Mouse (Mus musculus): Measurements from ENCODE around the gene Emc3. TPM values are rescaled to one million over a fixed set of nuclear protein-coding genes. Genes with fewer than 3 reads are reported as not detected.

Emc3 gene
- polyA plus RNA-seq, 1 experiment from 2014 or later, result 111 TPM

DNA sequence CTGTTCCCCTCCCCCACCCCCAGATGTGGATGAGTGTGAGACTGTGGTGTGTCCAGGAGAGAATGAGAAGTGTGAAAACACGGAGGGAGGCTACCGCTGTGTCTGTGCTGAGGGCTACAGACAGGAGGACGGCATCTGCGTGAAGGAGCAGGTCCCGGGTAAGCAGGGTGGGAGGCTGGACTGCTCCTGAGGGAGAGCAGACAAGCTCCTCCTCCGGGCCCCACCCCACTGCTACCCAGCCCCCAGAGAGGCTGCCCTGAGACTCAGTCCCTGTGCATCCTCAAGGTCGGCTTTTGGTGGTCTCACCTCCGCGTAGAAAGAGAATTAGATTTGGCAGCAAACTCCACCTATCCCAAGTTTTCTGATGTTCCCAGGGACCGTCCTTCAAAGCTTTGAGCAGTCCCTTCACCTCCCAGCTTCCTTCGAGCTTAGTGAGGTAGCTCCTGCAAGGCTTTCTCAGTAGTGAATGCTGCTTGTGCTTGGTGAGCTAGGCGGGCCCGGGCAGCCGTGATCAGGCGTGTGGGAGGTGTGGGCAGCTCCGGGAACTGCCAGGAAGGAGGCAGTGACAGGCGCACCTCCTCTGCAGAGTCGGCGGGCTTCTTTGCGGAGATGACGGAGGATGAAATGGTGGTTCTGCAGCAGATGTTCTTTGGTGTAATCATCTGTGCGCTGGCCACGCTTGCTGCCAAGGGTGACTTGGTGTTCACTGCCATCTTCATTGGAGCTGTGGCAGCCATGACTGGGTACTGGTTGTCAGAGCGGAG, 39.2 kb downstream of the Emc3 start:
- H3K4me3 ChIP-seq (replicated peaks), result no peak overlapping the region
- no peak overlapping the region for H3K4me2 ChIP-seq
- H3K27ac ChIP-seq, result no peak overlapping the region
- H3K4me1 ChIP-seq, result peaks cover 21% of the 10 kb centered on the region
- H3K9me3 ChIP-seq (replicated peaks), result no peaks in the 10 kb centered on the region
- peaks cover 25% of the 10 kb centered on the region for H3K27me3 ChIP-seq
- WGBS, result 73% methylated on average over 24 of the region's 24 CpGs
- H3K9ac ChIP-seq, result no peak overlapping the region
- H3K36me3 ChIP-seq, result peaks cover 55% of the 10 kb centered on the region
- no peak for ATAC-seq (replicated peaks; ENCODE audit: low FRiP score)

DNA sequence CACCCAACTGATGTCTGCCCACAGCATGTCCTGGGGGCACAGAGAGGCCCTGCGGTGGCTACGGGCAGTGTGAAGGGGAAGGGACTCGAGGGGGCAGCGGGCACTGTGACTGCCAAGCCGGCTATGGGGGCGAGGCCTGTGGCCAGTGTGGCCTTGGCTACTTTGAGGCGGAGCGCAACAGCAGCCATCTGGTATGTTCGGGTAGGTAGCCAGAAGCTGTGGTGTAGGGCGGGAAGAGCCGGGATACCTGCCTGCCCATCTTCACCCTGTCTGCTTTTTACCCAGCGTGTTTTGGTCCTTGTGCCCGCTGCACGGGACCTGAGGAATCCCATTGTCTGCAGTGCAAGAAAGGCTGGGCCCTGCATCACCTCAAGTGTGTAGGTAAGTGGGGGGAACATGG, 42.0 kb downstream of the Emc3 start:
- no peaks in the 10 kb centered on the region for H3K9me3 ChIP-seq (replicated peaks)
- H3K4me1 ChIP-seq, result peaks cover 12% of the 10 kb centered on the region
- no peak overlapping the region for H3K4me3 ChIP-seq (replicated peaks)
- 94% methylated on average over 14 of the region's 14 CpGs for WGBS
- no peak overlapping the region for H3K27ac ChIP-seq
- H3K4me2 ChIP-seq, result no peak overlapping the region
- no peak for ATAC-seq (replicated peaks; ENCODE audit: low FRiP score)
- H3K36me3 ChIP-seq, result peaks cover 55% of the 10 kb centered on the region
- H3K27me3 ChIP-seq, result peaks cover under 1% of the 10 kb centered on the region; the same call in 1 of the 2 replicates
- H3K9ac ChIP-seq, result no peak overlapping the region

DNA sequence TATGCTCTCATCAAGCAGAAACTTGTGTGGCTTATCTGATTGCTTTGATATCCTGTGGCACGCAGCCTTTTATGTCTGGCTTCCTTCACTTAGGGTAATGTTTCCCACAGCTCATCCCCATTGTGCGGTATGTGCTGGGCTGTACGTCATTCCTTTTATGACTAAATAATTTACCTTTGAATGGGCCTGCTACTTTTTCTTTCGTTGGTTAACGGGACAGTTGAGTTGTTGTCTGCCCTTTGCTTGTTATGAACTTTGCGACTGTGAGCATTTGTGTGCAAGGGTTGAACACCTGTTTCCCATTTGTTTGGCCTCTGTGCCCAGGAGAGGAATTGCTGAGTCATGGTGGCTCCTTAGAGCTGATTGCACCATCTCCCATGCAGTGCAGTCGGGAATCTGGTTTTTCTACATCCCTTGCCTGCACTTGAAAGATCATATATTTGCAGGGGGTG, 44.3 kb downstream of the Emc3 start:
- Histone ChIP-seq H3K36me3 (peaks cover 46% of the 10 kb centered on the region), H3K27ac (no peak overlapping the region), H3K9me3 (replicated peaks) (no peaks in the 10 kb centered on the region), H3K9ac (no peak overlapping the region), H3K4me3 (replicated peaks) (no peak overlapping the region), H3K4me2 (no peak overlapping the region), H3K27me3 (peaks cover 7% of the 10 kb centered on the region), H3K4me1 (peaks cover 26% of the 10 kb centered on the region)
- ATAC-seq (replicated peaks; ENCODE audit: low FRiP score), result no peak
- WGBS, result 47% methylated on average over 7 of the region's 7 CpGs

DNA sequence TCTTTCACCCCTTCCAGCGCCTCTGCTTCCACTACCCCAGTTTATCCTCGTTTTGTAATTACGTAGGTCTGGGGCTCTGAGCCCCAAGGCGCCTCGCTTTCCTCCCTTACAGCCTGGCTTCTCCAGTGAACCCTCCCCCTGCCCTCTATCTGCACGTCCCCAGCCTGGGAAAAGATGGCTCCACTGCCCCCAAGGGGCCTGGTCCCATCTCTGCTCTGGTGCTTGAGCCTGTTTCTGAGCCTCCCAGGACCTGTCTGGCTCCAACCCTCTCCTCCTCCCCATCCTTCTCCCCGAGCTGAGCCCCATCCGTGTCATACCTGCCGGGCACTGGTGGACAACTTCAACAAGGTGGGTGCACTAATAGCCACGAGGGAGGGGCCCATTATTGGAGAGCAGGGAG, 47.7 kb downstream of the Emc3 start:
- Histone ChIP-seq H3K36me3 (peaks cover 13% of the 10 kb centered on the region; the same call in 1 of the 2 replicates), H3K4me1 (peaks cover 41% of the 10 kb centered on the region), H3K27ac (peak overlapping the region; percentile 88), H3K4me3 (replicated peaks) (peak overlapping the region; percentile 65), H3K27me3 (peaks cover 22% of the 10 kb centered on the region), H3K9me3 (replicated peaks) (no peaks in the 10 kb centered on the region), H3K9ac (peak overlapping the region; percentile 62), H3K4me2 (peak overlapping the region; percentile 92)
- WGBS, result 7% methylated on average over 10 of the region's 10 CpGs
- peak; percentile 47; the same call in 1 of the 2 replicates for ATAC-seq (replicated peaks; ENCODE audit: low FRiP score)

DNA sequence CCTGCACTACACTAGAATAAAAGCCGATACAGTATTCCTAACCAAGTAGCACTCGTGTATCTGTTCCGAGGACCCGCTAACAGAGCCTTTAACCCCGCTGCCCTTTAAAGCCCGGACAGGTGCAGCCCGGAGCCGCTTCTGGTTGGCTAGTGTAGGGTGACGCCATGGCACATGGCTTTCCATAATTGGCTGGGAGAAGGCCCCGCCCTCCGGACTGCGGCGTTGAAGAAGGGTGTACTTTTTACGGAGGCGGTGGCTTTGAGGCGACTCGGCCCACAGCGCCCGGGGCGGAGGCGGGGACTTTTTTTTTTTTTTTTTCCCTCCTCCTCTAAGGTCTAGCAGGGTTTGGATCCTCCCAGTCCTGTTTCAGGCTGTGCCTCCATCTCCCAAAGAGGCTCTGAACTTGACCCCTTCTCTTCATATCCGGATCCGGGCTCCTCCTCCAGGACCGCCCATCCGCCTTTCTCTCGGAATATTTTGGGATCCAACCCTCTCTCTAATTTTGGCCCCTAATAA, 48.3 kb downstream of the Emc3 start, which contains the start of gene Creld1:
TSS of gene Creld1 (plus strand) at position 198 of the 516 bp plus-strand sequence.
- H3K9ac ChIP-seq, result peak within 1 kb of the TSS; percentile 62
- 0 out of 2 replicates have a peak, but pooled peaks cover 7% of the 10 kb centered on the region for H3K36me3 ChIP-seq
- no peaks in the 10 kb centered on the region for H3K9me3 ChIP-seq (replicated peaks)
- H3K4me1 ChIP-seq, result peaks cover 41% of the 10 kb centered on the region
- peak within 1 kb of the TSS; percentile 88 for H3K27ac ChIP-seq
- peak within 1 kb of the TSS; percentile 65 for H3K4me3 ChIP-seq (replicated peaks)
- H3K4me2 ChIP-seq, result peak within 1 kb of the TSS; percentile 92
- H3K27me3 ChIP-seq, result peaks cover 22% of the 10 kb centered on the region
- under 1% methylated on average over 26 of the region's 26 CpGs for WGBS
- ATAC-seq (replicated peaks; ENCODE audit: low FRiP score), result peak; percentile 95

DNA sequence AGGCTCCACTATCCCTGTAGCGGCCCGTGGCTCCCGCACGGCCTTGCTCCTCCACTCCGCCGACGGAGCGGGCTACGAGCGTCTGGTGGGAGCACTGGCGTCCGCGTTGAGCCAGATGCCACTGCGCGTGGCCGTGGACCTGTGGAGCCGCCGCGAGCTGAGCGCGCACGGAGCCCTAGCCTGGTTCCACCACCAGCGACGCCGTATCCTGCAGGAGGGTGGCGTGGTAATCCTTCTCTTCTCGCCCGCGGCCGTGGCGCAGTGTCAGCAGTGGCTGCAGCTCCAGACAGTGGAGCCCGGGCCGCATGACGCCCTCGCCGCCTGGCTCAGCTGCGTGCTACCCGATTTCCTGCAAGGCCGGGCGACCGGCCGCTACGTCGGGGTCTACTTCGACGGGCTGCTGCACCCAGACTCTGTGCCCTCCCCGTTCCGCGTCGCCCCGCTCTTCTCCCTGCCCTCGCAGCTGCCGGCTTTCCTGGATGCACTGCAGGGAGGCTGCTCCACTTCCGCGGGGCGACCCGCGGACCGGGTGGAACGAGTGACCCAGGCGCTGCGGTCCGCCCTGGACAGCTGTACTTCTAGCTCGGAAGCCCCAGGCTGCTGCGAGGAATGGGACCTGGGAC, 48.9 kb downstream of the Emc3 start:
- Histone ChIP-seq H3K27me3 (peaks cover 22% of the 10 kb centered on the region), H3K36me3 (0 out of 2 replicates have a peak, but pooled peaks cover 1% of the 10 kb centered on the region), H3K4me3 (replicated peaks) (peak overlapping the region; percentile 65), H3K9me3 (replicated peaks) (no peaks in the 10 kb centered on the region), H3K4me2 (peak overlapping the region; percentile 92), H3K9ac (peak overlapping the region; percentile 62), H3K4me1 (peaks cover 41% of the 10 kb centered on the region), H3K27ac (peak overlapping the region; percentile 88)
- 2% methylated on average over 65 of the region's 65 CpGs for WGBS
- peak; percentile 53 for ATAC-seq (replicated peaks; ENCODE audit: low FRiP score)

DNA sequence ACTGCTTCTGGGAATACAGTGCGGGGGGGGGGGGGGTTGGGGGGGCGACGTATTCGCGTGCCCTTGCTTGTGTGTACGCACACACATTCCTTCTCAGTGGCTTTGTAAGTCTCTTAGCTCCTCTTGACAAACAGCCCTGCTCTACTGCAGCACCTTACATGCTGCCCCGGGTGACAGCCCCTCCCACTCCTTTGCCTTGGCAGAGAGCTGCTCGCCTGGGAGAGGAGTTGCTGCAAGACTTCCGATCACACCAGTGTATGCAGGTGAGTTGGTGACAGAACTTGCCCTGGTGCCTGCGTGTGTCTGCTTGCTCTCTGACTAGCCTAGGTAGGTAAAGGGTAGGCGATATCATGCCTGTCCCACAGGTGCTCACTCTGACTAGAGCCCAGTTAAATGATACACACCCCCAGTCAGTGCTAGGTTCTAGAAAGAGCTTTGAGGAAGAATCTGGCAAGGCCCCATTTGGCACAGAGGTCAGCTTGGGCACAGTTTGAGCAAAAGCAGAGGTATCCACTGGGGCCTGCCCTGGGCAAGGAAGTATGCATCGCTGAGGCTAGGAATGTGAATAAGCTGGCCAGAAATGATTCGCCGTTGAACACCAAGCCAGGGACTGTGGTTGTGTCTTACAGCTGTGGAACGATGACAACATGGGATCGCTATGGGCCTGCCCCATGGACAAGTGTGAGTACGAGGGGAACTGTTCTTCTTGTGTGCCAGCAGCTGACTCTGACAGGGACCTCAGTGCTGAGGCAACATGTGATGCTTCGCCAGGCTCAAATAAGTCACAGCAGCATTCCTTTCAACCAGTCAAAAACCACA, 50.7 kb downstream of the Emc3 start:
- Histone ChIP-seq H3K4me1 (peaks cover 34% of the 10 kb centered on the region), H3K4me2 (no peak overlapping the region), H3K4me3 (replicated peaks) (no peak overlapping the region), H3K9me3 (replicated peaks) (no peaks in the 10 kb centered on the region), H3K36me3 (no peaks in the 10 kb centered on the region), H3K27me3 (peaks cover 22% of the 10 kb centered on the region), H3K27ac (no peak overlapping the region), H3K9ac (no peak overlapping the region)
- ATAC-seq (replicated peaks; ENCODE audit: low FRiP score), result no peak
- 60% methylated on average over 18 of the region's 18 CpGs for WGBS

DNA sequence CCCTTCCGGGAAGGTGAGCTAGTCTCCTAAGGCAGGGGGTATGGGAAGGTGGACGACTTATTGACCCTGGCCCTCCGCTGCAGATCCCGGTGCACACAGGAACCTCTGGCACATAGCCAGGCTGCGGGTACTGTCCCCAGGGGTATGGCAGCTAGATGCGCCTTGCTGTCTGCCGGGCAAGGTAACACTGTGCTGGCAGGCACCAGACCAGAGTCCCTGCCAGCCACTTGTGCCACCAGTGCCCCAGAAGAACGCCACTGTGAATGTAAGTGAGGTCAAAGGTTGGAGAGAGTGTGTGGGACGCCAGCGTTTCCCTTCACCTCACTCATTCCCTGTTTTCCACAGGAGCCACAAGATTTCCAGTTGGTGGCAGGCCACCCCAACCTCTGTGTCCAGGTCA, 52.5 kb downstream of the Emc3 start:
- Histone ChIP-seq H3K4me3 (replicated peaks) (no peak overlapping the region), H3K27ac (no peak overlapping the region), H3K4me1 (peaks cover 29% of the 10 kb centered on the region), H3K9ac (no peak overlapping the region), H3K9me3 (replicated peaks) (no peaks in the 10 kb centered on the region), H3K36me3 (no peaks in the 10 kb centered on the region), H3K27me3 (peaks cover 22% of the 10 kb centered on the region), H3K4me2 (no peak overlapping the region)
- ATAC-seq (replicated peaks; ENCODE audit: low FRiP score), result no peak
- 79% methylated on average over 10 of the region's 10 CpGs for WGBS

DNA sequence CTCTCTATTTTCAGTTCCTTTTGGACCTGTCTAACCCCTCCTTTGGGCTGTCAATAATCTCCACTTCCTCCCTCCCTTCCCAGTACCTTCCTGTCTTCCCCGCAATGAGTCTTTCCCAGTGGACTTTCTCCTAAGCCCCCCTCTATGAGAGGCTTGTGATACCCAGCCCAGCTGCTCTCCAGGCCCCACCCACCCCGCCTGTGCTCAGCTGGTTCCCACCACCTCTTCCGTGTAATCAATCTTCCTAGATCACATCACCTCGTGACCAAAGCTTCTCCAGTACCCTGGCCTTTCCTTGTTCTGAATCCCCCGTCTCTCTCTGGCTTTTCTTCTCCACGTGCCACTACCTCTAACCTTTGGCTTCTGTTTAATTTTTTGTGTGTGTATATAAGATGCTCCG, 54.1 kb downstream of the Emc3 start:
- no peaks in the 10 kb centered on the region for H3K36me3 ChIP-seq
- H3K9me3 ChIP-seq (replicated peaks), result no peaks in the 10 kb centered on the region
- H3K9ac ChIP-seq, result no peak overlapping the region
- 30% methylated on average over 7 of the region's 7 CpGs for WGBS
- peaks cover 19% of the 10 kb centered on the region for H3K4me1 ChIP-seq
- no peak overlapping the region for H3K4me2 ChIP-seq
- no peak overlapping the region for H3K27ac ChIP-seq
- H3K4me3 ChIP-seq (replicated peaks), result no peak overlapping the region
- peaks cover 17% of the 10 kb centered on the region for H3K27me3 ChIP-seq
- no peak for ATAC-seq (replicated peaks; ENCODE audit: low FRiP score)

DNA sequence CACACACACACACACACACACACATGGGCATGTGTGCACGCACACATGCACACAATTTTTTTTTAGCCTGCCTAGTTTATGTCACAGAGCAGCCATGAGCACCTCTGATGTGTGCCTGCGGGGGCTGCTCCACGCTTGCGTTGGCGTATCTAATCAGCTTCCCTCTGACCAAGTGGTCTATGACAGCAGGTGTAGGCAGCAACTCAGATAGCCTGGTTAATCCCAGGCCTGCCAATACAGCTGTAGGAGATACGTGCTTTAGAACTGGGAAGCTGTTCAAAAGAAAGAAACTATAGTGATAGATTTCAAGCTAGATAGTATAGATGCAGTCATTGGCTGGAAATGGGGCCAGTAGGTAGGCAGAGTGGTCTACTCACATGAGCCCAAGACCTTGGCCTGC, 57.7 kb downstream of the Emc3 start:
- 83% methylated on average over 6 of the region's 6 CpGs for WGBS

DNA sequence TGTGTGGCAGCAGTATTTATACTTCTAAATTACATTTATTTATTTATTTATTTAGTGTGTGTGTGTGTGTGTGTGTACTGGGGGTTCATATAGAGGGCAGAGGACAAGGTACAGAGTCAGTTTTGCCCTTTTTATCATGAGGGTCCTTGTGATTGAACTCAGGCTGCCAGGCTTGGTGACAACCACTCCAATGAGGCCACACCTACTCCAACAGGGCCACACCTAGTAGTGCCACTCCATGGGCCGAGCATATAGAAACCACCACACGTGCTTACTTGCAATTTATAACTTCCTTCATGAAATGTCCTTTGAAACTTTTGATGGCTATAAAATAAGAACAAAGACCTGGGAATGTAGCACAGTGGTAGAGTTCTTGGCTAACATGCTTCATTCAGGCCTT, 58.2 kb downstream of the Emc3 start:
- Histone ChIP-seq H3K36me3 (no peaks in the 10 kb centered on the region), H3K27ac (no peak overlapping the region), H3K9ac (no peak overlapping the region), H3K4me1 (peaks cover 32% of the 10 kb centered on the region), H3K9me3 (replicated peaks) (no peaks in the 10 kb centered on the region), H3K27me3 (peaks cover 14% of the 10 kb centered on the region), H3K4me3 (replicated peaks) (no peak overlapping the region), H3K4me2 (no peak overlapping the region)
- no peak for ATAC-seq (replicated peaks; ENCODE audit: low FRiP score)
- 58% methylated on average over 2 of the region's 2 CpGs for whole genome bisulfite sequencing

More for the DNA sequence above, 57.7 kb downstream of the Emc3 start:
- Histone ChIP-seq H3K4me2 (no peak overlapping the region), H3K4me3 (replicated peaks) (no peak overlapping the region), H3K27me3 (peaks cover 14% of the 10 kb centered on the region), H3K36me3 (no peaks in the 10 kb centered on the region), H3K27ac (no peak overlapping the region), H3K4me1 (peaks cover 31% of the 10 kb centered on the region), H3K9ac (no peak overlapping the region), H3K9me3 (replicated peaks) (no peaks in the 10 kb centered on the region)
- ATAC-seq (replicated peaks; ENCODE audit: low FRiP score), result no peak
